Mouse (Mus musculus) intestine, embryonic 16.5 days (tissue): ENCODE results near the gene Nrcam. TPM values are rescaled to one million over a fixed set of nuclear protein-coding genes. Genes with fewer than 3 reads are reported as not detected.

ENCODE experiments used
- ATAC-seq: fragments of 200-750 bp; cut with Nextera tagmentation; 2 replicates; pipeline ENCODE4 v1.8.0; 2017; ENCODE audit warnings: moderate TSS enrichment, moderate library complexity
- H3K27ac ChIP-seq: fragments of 300-500 bp; sonication (generic); 2 replicates; pipeline ENCODE4 v1.5.1; 2014; ENCODE audit warnings: mild to moderate bottlenecking, low read length
- H3K27me3 ChIP-seq: fragments of 300-500 bp; sonication (generic); replicated peaks from 2 replicates; pipeline ENCODE4 v1.6.1; 2014; ENCODE audit warnings: low read length, control low read depth, mixed read lengths; ENCODE audit not compliant: control insufficient read depth, insufficient read depth
- H3K36me3 ChIP-seq: fragments of 300-500 bp; sonication (generic); 2 replicates; pipeline ENCODE4 v1.6.1; 2014; ENCODE audit warnings: low read length, control low read depth; ENCODE audit not compliant: control insufficient read depth, insufficient read depth
- H3K4me1 ChIP-seq: fragments of 300-500 bp; sonication (generic); 2 replicates; pipeline ENCODE4 v1.6.1; 2014; ENCODE audit warnings: low read length, control low read depth, mixed read lengths; ENCODE audit not compliant: control insufficient read depth, insufficient read depth
- H3K4me2 ChIP-seq: fragments of 300-500 bp; sonication (generic); 2 replicates; pipeline ENCODE4 v1.6.1; 2014; ENCODE audit warnings: low read depth, low read length, control low read depth
- H3K4me3 ChIP-seq: fragments of 300-500 bp; sonication (generic); 2 replicates; pipeline ENCODE4 v1.5.1; 2014; ENCODE audit warnings: mild to moderate bottlenecking, low read length
- H3K9ac ChIP-seq: fragments of 300-500 bp; sonication (generic); 2 replicates; pipeline ENCODE4 v1.6.1; 2014; ENCODE audit warnings: low read depth, low read length
- H3K9me3 ChIP-seq: fragments of 300-500 bp; sonication (generic); 2 replicates; pipeline ENCODE4 v1.6.1; 2016; ENCODE audit warnings: low read length, control low read depth; ENCODE audit not compliant: control insufficient read depth
- WGBS: fragments of 180-500 bp; shearing (Covaris S2); extraction: QIAGEN DNeasy Blood & Tissue Kit; methylation state at CpG from one replicate; pipeline ENCODE4 v1.1.7; 2014; 5-methylcytosine and 5-hydroxymethylcytosine counted together
- polyA plus RNA-seq: library from polyadenylated mRNA; unstranded; fragments of >200 nt; fragmentation: Nextera tagmentation; extraction: Ambion mirVana; gene quantifications from 2 replicates; pipeline ENCODE4 v1.2.1, GENCODE M21; 2015

Gene Nrcam
- polyA plus RNA-seq, 1 experiment from 2014 or later, result 3.6 TPM

- H3K36me3 ChIP-seq, result no peaks in the 10 kb centered on the region
- H3K4me2 ChIP-seq, result no peak overlapping the region
- no peaks in the 10 kb centered on the region for H3K9me3 ChIP-seq
- no peak overlapping the region for H3K27ac ChIP-seq
- H3K9ac ChIP-seq, result no peak overlapping the region
- 65% methylated on average over 4 of the region's 4 CpGs for WGBS
- H3K4me3 ChIP-seq, result no peak overlapping the region
- no peak for ATAC-seq
- no peaks in the 10 kb centered on the region for H3K4me1 ChIP-seq
- H3K27me3 ChIP-seq, result no peaks in the 10 kb centered on the region
Measured at GRCm38 (mm10) chr12:44422154-44422866, 93.6 kb downstream of the Nrcam start.

GRCm38 (mm10) chr12:44422867-44423255, 94.2 kb downstream of the Nrcam start:
- Histone ChIP-seq H3K27me3 (no peaks in the 10 kb centered on the region), H3K36me3 (no peaks in the 10 kb centered on the region), H3K9me3 (no peaks in the 10 kb centered on the region), H3K4me3 (no peak overlapping the region), H3K4me1 (no peaks in the 10 kb centered on the region), H3K9ac (no peak overlapping the region), H3K27ac (no peak overlapping the region), H3K4me2 (no peak overlapping the region)
- no peak for ATAC-seq
- 84% methylated on average over 4 of the region's 4 CpGs for WGBS

GRCm38 (mm10) chr12:44424011-44424410, 95.3 kb downstream of the Nrcam start:
- no peak for ATAC-seq

GRCm38 (mm10) chr12:44425040-44425439, 96.4 kb downstream of the Nrcam start:
- Histone ChIP-seq H3K4me1 (no peaks in the 10 kb centered on the region), H3K4me3 (no peak overlapping the region), H3K36me3 (no peaks in the 10 kb centered on the region), H3K27ac (no peak overlapping the region), H3K4me2 (no peak overlapping the region), H3K27me3 (no peaks in the 10 kb centered on the region), H3K9ac (no peak overlapping the region), H3K9me3 (no peaks in the 10 kb centered on the region)
- WGBS, result 6% methylated on average over 6 of the region's 6 CpGs
- ATAC-seq, result no peak

More at GRCm38 (mm10) chr12:44424011-44424410, 95.3 kb downstream of the Nrcam start:
- no peak overlapping the region for H3K4me3 ChIP-seq
- H3K9ac ChIP-seq, result no peak overlapping the region
- no peaks in the 10 kb centered on the region for H3K36me3 ChIP-seq
- H3K27me3 ChIP-seq, result no peaks in the 10 kb centered on the region
- H3K9me3 ChIP-seq, result no peaks in the 10 kb centered on the region
- no peak overlapping the region for H3K4me2 ChIP-seq
- no peaks in the 10 kb centered on the region for H3K4me1 ChIP-seq
- H3K27ac ChIP-seq, result no peak overlapping the region
- 83% methylated on average over 3 of the region's 3 CpGs for WGBS

- WGBS, result 75% methylated on average over 6 of the region's 6 CpGs
- no peaks in the 10 kb centered on the region for H3K27me3 ChIP-seq
- ATAC-seq, result no peak
Measured at GRCm38 (mm10) chr12:44430335-44430734, 101.7 kb downstream of the Nrcam start.

GRCm38 (mm10) chr12:44430996-44431395, 102.3 kb downstream of the Nrcam start:
- Histone ChIP-seq H3K27ac (no peak overlapping the region), H3K4me3 (no peak overlapping the region), H3K9ac (no peak overlapping the region), H3K27me3 (no peaks in the 10 kb centered on the region), H3K36me3 (no peaks in the 10 kb centered on the region), H3K4me1 (no peaks in the 10 kb centered on the region), H3K4me2 (no peak overlapping the region), H3K9me3 (no peaks in the 10 kb centered on the region)
- WGBS, result 42% methylated on average over 7 of the region's 7 CpGs
- no peak for ATAC-seq

More at GRCm38 (mm10) chr12:44430335-44430734, 101.7 kb downstream of the Nrcam start:
- Histone ChIP-seq H3K4me2 (no peak overlapping the region), H3K27ac (no peak overlapping the region), H3K9ac (no peak overlapping the region), H3K9me3 (no peaks in the 10 kb centered on the region), H3K36me3 (no peaks in the 10 kb centered on the region), H3K4me1 (no peaks in the 10 kb centered on the region), H3K4me3 (no peak overlapping the region)

- Histone ChIP-seq H3K4me2 (no peak overlapping the region), H3K9me3 (no peaks in the 10 kb centered on the region), H3K36me3 (no peaks in the 10 kb centered on the region), H3K27me3 (no peaks in the 10 kb centered on the region), H3K4me1 (no peaks in the 10 kb centered on the region), H3K9ac (no peak overlapping the region), H3K27ac (no peak overlapping the region), H3K4me3 (no peak overlapping the region)
- 89% methylated on average over 3 of the region's 3 CpGs for WGBS
- ATAC-seq, result no peak
Measured at GRCm38 (mm10) chr12:44432727-44433126, 104.0 kb downstream of the Nrcam start.

- H3K9me3 ChIP-seq, result no peaks in the 10 kb centered on the region
- H3K4me2 ChIP-seq, result no peak overlapping the region
- no peak overlapping the region for H3K9ac ChIP-seq
- WGBS, result 71% methylated on average over 13 of the region's 13 CpGs
- H3K27me3 ChIP-seq, result no peaks in the 10 kb centered on the region
- no peaks in the 10 kb centered on the region for H3K36me3 ChIP-seq
- no peak overlapping the region for H3K4me3 ChIP-seq
- no peak overlapping the region for H3K27ac ChIP-seq
- no peaks in the 10 kb centered on the region for H3K4me1 ChIP-seq
- ATAC-seq, result no peak
Measured at GRCm38 (mm10) chr12:44437046-44437827, 108.6 kb downstream of the Nrcam start.

- no peak overlapping the region for H3K9ac ChIP-seq
- no peaks in the 10 kb centered on the region for H3K9me3 ChIP-seq
- no peaks in the 10 kb centered on the region for H3K4me1 ChIP-seq
- no peak for ATAC-seq
- no peaks in the 10 kb centered on the region for H3K36me3 ChIP-seq
- H3K4me3 ChIP-seq, result no peak overlapping the region
- no peaks in the 10 kb centered on the region for H3K27me3 ChIP-seq
- H3K4me2 ChIP-seq, result no peak overlapping the region
- no peak overlapping the region for H3K27ac ChIP-seq
- 9% methylated on average over 8 of the region's 8 CpGs for WGBS
Measured at GRCm38 (mm10) chr12:44438884-44439283, 110.2 kb downstream of the Nrcam start.
